Comparison of ENCODE assay signal across 9 mouse cellular contexts in the genomic region with DNA sequence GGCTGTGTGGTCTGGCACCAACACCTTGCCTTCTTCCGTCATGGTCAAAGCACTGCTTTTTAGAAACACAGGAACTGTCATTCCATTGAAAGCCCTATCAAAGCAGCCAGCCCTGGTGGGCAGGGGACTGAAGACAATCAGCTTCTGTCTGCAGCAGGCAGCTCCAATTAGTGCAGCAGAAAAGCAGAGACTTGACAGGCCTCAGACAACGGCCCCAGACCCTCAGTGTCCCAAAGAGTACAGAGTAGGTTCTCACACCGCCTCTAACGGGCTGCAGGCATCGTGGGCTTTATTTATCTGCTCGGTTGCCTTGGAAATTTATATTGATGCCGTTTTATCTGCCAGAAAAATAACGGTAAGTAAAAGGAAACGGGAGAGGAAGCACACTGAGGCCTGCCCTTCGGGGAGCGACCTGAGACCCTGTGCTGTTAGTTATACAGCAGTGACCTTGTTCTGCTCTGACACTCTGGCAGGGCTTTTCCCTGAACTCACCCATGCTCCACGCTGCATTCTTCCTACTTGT. TPM values are rescaled to one million over a fixed set of nuclear protein-coding genes. Genes with fewer than 3 reads are reported as not detected.
DNase-seq lines count a peak whose midpoint lies in the region; ATAC-seq and TF ChIP-seq lines count a peak whose summit lies in the region.
"Had no signal": no experiment of that assay in that cellular context is flagged by ENCODE, and none has a peak within 500 bp of the region (broad histone marks: within the 10 kb centered on the region; RNA-seq: fewer than 3 reads in every experiment).

No protein-coding gene starts in this region.

- 0 out of 2 replicates have a peak, but pooled peaks cover 6% of the 10 kb centered on the region for H3K4me1 ChIP-seq in lung, embryonic 14.5 days (ENCODE audit: insufficient read depth)
- H3K4me1 ChIP-seq in hindbrain, embryonic 16.5 days (ENCODE audit: control insufficient read depth, insufficient read depth, low read depth, low read length), result peaks cover 12% of the 10 kb centered on the region
- peaks cover 23% of the 10 kb centered on the region for H3K4me1 ChIP-seq in neural tube, embryonic 13.5 days (replicated peaks)

- H3K9ac ChIP-seq in lung, embryonic 14.5 days, result no peak overlapping the region
- no peak overlapping the region for H3K9ac ChIP-seq in hindbrain, embryonic 16.5 days (ENCODE audit: low read depth, low read length)
- H3K9ac ChIP-seq in neural tube, embryonic 13.5 days, result peak overlapping the region; percentile 47; the same call in 1 of the 2 replicates
- H3K9ac ChIP-seq: limb, embryonic 15.5 days had no signal

- H3K4me3 ChIP-seq in lung, embryonic 14.5 days (ENCODE audit: low read depth, low read length), result no peak overlapping the region
- no peak overlapping the region for H3K4me3 ChIP-seq in hindbrain, embryonic 16.5 days (ENCODE audit: low read length)
- no peak overlapping the region for H3K4me3 ChIP-seq in neural tube, embryonic 13.5 days
- H3K4me3 ChIP-seq: limb, embryonic 15.5 days had no signal

- H3K4me2 ChIP-seq in lung, embryonic 14.5 days, result no peak overlapping the region
- H3K4me2 ChIP-seq in hindbrain, embryonic 16.5 days (ENCODE audit: low read length), result peak overlapping the region; percentile 18; the same call in 1 of the 2 replicates
- H3K4me2 ChIP-seq in neural tube, embryonic 13.5 days, result no peak overlapping the region
- H3K4me2 ChIP-seq: limb, embryonic 15.5 days had no signal

- H3K9me3 ChIP-seq in lung, embryonic 14.5 days (ENCODE audit: low read depth, low read length), result no peaks in the 10 kb centered on the region
- H3K9me3 ChIP-seq in hindbrain, embryonic 16.5 days (ENCODE audit: control insufficient read depth, low read length), result no peaks in the 10 kb centered on the region
- no peaks in the 10 kb centered on the region for H3K9me3 ChIP-seq in neural tube, embryonic 13.5 days
- H3K9me3 ChIP-seq: limb, embryonic 15.5 days had no signal

- no peaks in the 10 kb centered on the region for H3K27me3 ChIP-seq in lung, embryonic 14.5 days (ENCODE audit: insufficient read depth, low read length)
- no peaks in the 10 kb centered on the region for H3K27me3 ChIP-seq in hindbrain, embryonic 16.5 days (replicated peaks; ENCODE audit: control insufficient read depth, insufficient read depth, low read length)
- H3K27me3 ChIP-seq in neural tube, embryonic 13.5 days, result peaks cover 14% of the 10 kb centered on the region
- H3K27me3 ChIP-seq: limb, embryonic 15.5 days had no signal

- DNase-seq in lung, embryonic 14.5 days, result no peak
- DNase-seq in lung, postnatal 10 days, result no peak
- DNase-seq in gastrocnemius, postnatal 4 days (ENCODE audit: low spot score in 2 of 2), result no peak
- DNase-seq in frontal cortex, postnatal 36 days (ENCODE audit: low spot score in 2 of 2), result no peak
- no peak for DNase-seq in kidney, adult 9 months

- 35% methylated on average over 12 of the region's 12 CpGs for WGBS in lung, embryonic 14.5 days
- WGBS in hindbrain, embryonic 16.5 days, result 13% methylated on average over 12 of the region's 12 CpGs
- WGBS in neural tube, embryonic 13.5 days, result 25% methylated on average over 12 of the region's 12 CpGs

- H3K27ac ChIP-seq in lung, embryonic 14.5 days (ENCODE audit: low read depth), result no peak overlapping the region
- H3K27ac ChIP-seq in hindbrain, embryonic 16.5 days (ENCODE audit: low read depth, low read length), result peak overlapping the region; percentile 8; the same call in 1 of the 2 replicates
- peak overlapping the region; percentile 54 for H3K27ac ChIP-seq in neural tube, embryonic 13.5 days (replicated peaks)
- H3K27ac ChIP-seq: limb, embryonic 15.5 days had no signal

- no peak for TF ChIP-seq CTCF in lung, embryonic 14.5 days (IDR thresholded peaks at IDR 0.05; ENCODE audit: low read depth)

- ATAC-seq in lung, embryonic 14.5 days (ENCODE audit: insufficient read depth), result peak; percentile 44; the same call in 1 of the 2 replicates
- peak; percentile 39; the same call in 1 of the 2 replicates for ATAC-seq in erythroid progenitor cell, adult 5-6 weeks (replicated peaks; ENCODE audit: low FRiP score, poor library complexity, severe bottlenecking)
- peak; percentile 86 for ATAC-seq in hindbrain, embryonic 16.5 days
- peak; percentile 76 for ATAC-seq in neural tube, embryonic 13.5 days (ENCODE audit: low read depth)

- H3K36me3 ChIP-seq in lung, embryonic 14.5 days (ENCODE audit: insufficient read depth), result no peaks in the 10 kb centered on the region
- H3K36me3 ChIP-seq in hindbrain, embryonic 16.5 days (ENCODE audit: control insufficient read depth, insufficient read depth, low read length), result no peaks in the 10 kb centered on the region
- no peaks in the 10 kb centered on the region for H3K36me3 ChIP-seq in neural tube, embryonic 13.5 days
- H3K36me3 ChIP-seq: limb, embryonic 15.5 days had no signal

RNA-seq across cellular contexts. Expression of gene Lrrc1, which starts 48.1 kb away (rescaled TPM):
- polyA plus RNA-seq in lung, embryonic 14.5 days (2014; fragmentation: Nextera tagmentation; extraction: Ambion mirVana), result 9.3 and 9.5 TPM in 2 replicates
- 5.0 and 6.5 TPM in 2 replicates for total RNA-seq in erythroid progenitor cell, adult 5-6 weeks (2015; ENCODE audit: low replicate concordance)
- 2.3 and 2.8 TPM in 2 replicates for total RNA-seq in erythroid progenitor cell, adult 5-6 weeks (2017; ENCODE audit: low replicate concordance)
- 5.0 and 5.5 TPM in 2 replicates for polyA plus RNA-seq in hindbrain, embryonic 16.5 days (2015; fragmentation: Nextera tagmentation; extraction: Ambion mirVana)
- polyA plus RNA-seq in neural tube, embryonic 13.5 days (2015; fragmentation: Nextera tagmentation; extraction: Ambion mirVana), result 6.0 and 6.1 TPM in 2 replicates
- total RNA-seq in gastrocnemius, postnatal 4 days (2021), result 1 to 10 TPM; 4.5 to 5.9 TPM
